In genomic region chr15:93701017-93701416, GRCm38 (mm10) we compare ENCODE assay signal across 19 mouse cellular contexts.
DNase-seq lines count a peak whose midpoint lies in the region; ATAC-seq and TF ChIP-seq lines count a peak whose summit lies in the region.
"Had no signal": no experiment of that assay in that cellular context is flagged by ENCODE, and none has a peak within 500 bp of the region (broad histone marks: within the 10 kb centered on the region; RNA-seq: fewer than 3 reads in every experiment).

No protein-coding gene starts in this region.

- H3K4me2 ChIP-seq in forebrain, embryonic 12.5 days = no peak overlapping the region
- H3K4me2 ChIP-seq in forebrain, embryonic 13.5 days = no peak overlapping the region
- no peak overlapping the region for H3K4me2 ChIP-seq in midbrain, embryonic 11.5 days
- H3K4me2 ChIP-seq in midbrain, embryonic 16.5 days (ENCODE audit: low read length) = no peak overlapping the region
- H3K4me2 ChIP-seq: embryonic facial prominence, embryonic 12.5 days; liver, embryonic 13.5 days; neural tube, embryonic 12.5 days had no signal

- peak; percentile 36 for DNase-seq in kidney, adult 2 months
- DNase-seq in kidney, postnatal 4 days = no peak
- peak; percentile 84 for DNase-seq in midbrain, embryonic 11.5 days (ENCODE audit: low spot score, missing footprints)
- DNase-seq in frontal cortex, postnatal 36 days (ENCODE audit: low spot score in 2 of 2) = no peak
- DNase-seq: adrenal gland, postnatal 25 days; cerebellum, adult 9-10 months; forebrain, postnatal 0 days; gastrocnemius, postnatal 25 days; heart, adult 2 months; liver, embryonic 13.5 days; lung, adult 2 months; lung, postnatal 14 days; thymus, postnatal 14 days had no signal

- 49% methylated on average over 10 of the region's 10 CpGs for WGBS in forebrain, embryonic 12.5 days
- WGBS in forebrain, embryonic 13.5 days = 49% methylated on average over 10 of the region's 10 CpGs
- WGBS in kidney, adult 2 months = 62% methylated on average over 10 of the region's 10 CpGs
- WGBS in midbrain, embryonic 11.5 days = 41% methylated on average over 10 of the region's 10 CpGs
- WGBS in midbrain, embryonic 16.5 days = 34% methylated on average over 10 of the region's 10 CpGs

- no peak for TF ChIP-seq CTCF in kidney, adult 2 months (conservative IDR thresholded peaks at IDR 0.05; ENCODE audit: insufficient read depth, insufficient read length, low read depth, low read length)

- no peaks in the 10 kb centered on the region for H3K9me3 ChIP-seq in forebrain, embryonic 12.5 days
- no peaks in the 10 kb centered on the region for H3K9me3 ChIP-seq in forebrain, embryonic 13.5 days (replicated peaks)
- no peaks in the 10 kb centered on the region for H3K9me3 ChIP-seq in midbrain, embryonic 11.5 days (ENCODE audit: control insufficient read depth, low read length)
- no peaks in the 10 kb centered on the region for H3K9me3 ChIP-seq in midbrain, embryonic 16.5 days (replicated peaks; ENCODE audit: control insufficient read depth, low read length, poor library complexity, severe bottlenecking)
- H3K9me3 ChIP-seq: embryonic facial prominence, embryonic 12.5 days; liver, embryonic 13.5 days; neural tube, embryonic 12.5 days had no signal

- no peaks in the 10 kb centered on the region for H3K27me3 ChIP-seq in forebrain, embryonic 12.5 days
- no peaks in the 10 kb centered on the region for H3K27me3 ChIP-seq in forebrain, embryonic 13.5 days
- no peaks in the 10 kb centered on the region for H3K27me3 ChIP-seq in kidney, adult 2 months (replicated peaks; ENCODE audit: control insufficient read depth, insufficient read depth, low read length)
- H3K27me3 ChIP-seq in midbrain, embryonic 11.5 days (ENCODE audit: control insufficient read depth, insufficient read depth, low read length) = no peaks in the 10 kb centered on the region
- H3K27me3 ChIP-seq in midbrain, embryonic 16.5 days (ENCODE audit: control insufficient read depth, insufficient read depth, low read depth, low read length) = no peaks in the 10 kb centered on the region
- H3K27me3 ChIP-seq: embryonic facial prominence, embryonic 12.5 days; liver, embryonic 13.5 days; neural tube, embryonic 12.5 days had no signal

- ATAC-seq in forebrain, embryonic 12.5 days (ENCODE audit: low FRiP score) = peak; percentile 14; the same call in 1 of the 2 replicates
- no peak for ATAC-seq in forebrain, embryonic 13.5 days
- peak; percentile 68 for ATAC-seq in midbrain, embryonic 11.5 days (ENCODE audit: low FRiP score)
- no peak for ATAC-seq in midbrain, embryonic 16.5 days
- ATAC-seq: forebrain, postnatal 0 days; intestine, postnatal 0 days had no signal

- no peaks in the 10 kb centered on the region for H3K36me3 ChIP-seq in forebrain, embryonic 12.5 days (replicated peaks)
- no peaks in the 10 kb centered on the region for H3K36me3 ChIP-seq in forebrain, embryonic 13.5 days (ENCODE audit: poor library complexity, severe bottlenecking)
- H3K36me3 ChIP-seq in kidney, adult 2 months (ENCODE audit: control insufficient read depth, insufficient read depth, low read length) = no peaks in the 10 kb centered on the region
- no peaks in the 10 kb centered on the region for H3K36me3 ChIP-seq in midbrain, embryonic 11.5 days (ENCODE audit: control insufficient read depth, insufficient read depth, low read length)
- no peaks in the 10 kb centered on the region for H3K36me3 ChIP-seq in midbrain, embryonic 16.5 days (ENCODE audit: control insufficient read depth, insufficient read depth, low read length)
- H3K36me3 ChIP-seq: embryonic facial prominence, embryonic 12.5 days; liver, embryonic 13.5 days; neural tube, embryonic 12.5 days had no signal

- peaks cover 11% of the 10 kb centered on the region for H3K4me1 ChIP-seq in forebrain, embryonic 12.5 days
- peaks cover 18% of the 10 kb centered on the region for H3K4me1 ChIP-seq in forebrain, embryonic 13.5 days
- H3K4me1 ChIP-seq in kidney, adult 2 months (ENCODE audit: control insufficient read depth, insufficient read depth, low read length) = no peaks in the 10 kb centered on the region
- no peaks in the 10 kb centered on the region for H3K4me1 ChIP-seq in midbrain, embryonic 11.5 days (ENCODE audit: control insufficient read depth, insufficient read depth, low read length)
- H3K4me1 ChIP-seq in midbrain, embryonic 16.5 days (ENCODE audit: control insufficient read depth, insufficient read depth, low read length) = 0 out of 2 replicates have a peak, but pooled peaks cover 4% of the 10 kb centered on the region
- H3K4me1 ChIP-seq: liver, embryonic 13.5 days; neural tube, embryonic 12.5 days had no signal

- H3K9ac ChIP-seq in forebrain, embryonic 12.5 days = no peak overlapping the region
- no peak overlapping the region for H3K9ac ChIP-seq in forebrain, embryonic 13.5 days
- no peak overlapping the region for H3K9ac ChIP-seq in midbrain, embryonic 11.5 days (ENCODE audit: low read length)
- no peak overlapping the region for H3K9ac ChIP-seq in midbrain, embryonic 16.5 days (ENCODE audit: low read depth, low read length)
- H3K9ac ChIP-seq: embryonic facial prominence, embryonic 12.5 days; forebrain, postnatal 0 days; liver, embryonic 13.5 days; neural tube, embryonic 12.5 days had no signal

- TF ChIP-seq POLR2A in kidney, adult 2 months (IDR thresholded peaks at IDR 0.05; ENCODE audit: low read depth, low read length) = no peak

- H3K4me3 ChIP-seq in forebrain, embryonic 12.5 days (replicated peaks) = no peak overlapping the region
- H3K4me3 ChIP-seq in forebrain, embryonic 13.5 days = no peak overlapping the region
- no peak overlapping the region for H3K4me3 ChIP-seq in kidney, adult 2 months (ENCODE audit: insufficient read depth, low read depth, low read length)
- H3K4me3 ChIP-seq in midbrain, embryonic 11.5 days (ENCODE audit: low read depth, low read length) = no peak overlapping the region
- H3K4me3 ChIP-seq in midbrain, embryonic 16.5 days (ENCODE audit: low read depth, low read length) = no peak overlapping the region
- H3K4me3 ChIP-seq: embryonic facial prominence, embryonic 12.5 days; heart, adult 2 months; liver, embryonic 13.5 days; neural tube, embryonic 12.5 days had no signal

- H3K27ac ChIP-seq in forebrain, embryonic 12.5 days = peak overlapping the region; percentile 32; the same call in 1 of the 2 replicates
- H3K27ac ChIP-seq in forebrain, embryonic 13.5 days = no peak overlapping the region
- H3K27ac ChIP-seq in kidney, adult 2 months (ENCODE audit: insufficient read depth, low read depth, low read length) = no peak overlapping the region
- H3K27ac ChIP-seq in midbrain, embryonic 11.5 days (ENCODE audit: low read depth, low read length) = no peak overlapping the region
- no peak overlapping the region for H3K27ac ChIP-seq in midbrain, embryonic 16.5 days (ENCODE audit: low read length)
- H3K27ac ChIP-seq: embryonic facial prominence, embryonic 12.5 days; heart, adult 2 months; liver, embryonic 13.5 days; neural tube, embryonic 12.5 days had no signal

Comparison
In these comparisons a context has a peak if more than half of its experiments do, and no peak if none do; other contexts are left out.
1. ATAC-seq: peak in forebrain, embryonic 12.5 days (single experiment) and midbrain, embryonic 11.5 days (single experiment); none in forebrain, embryonic 13.5 days (single experiment) and midbrain, embryonic 16.5 days (single experiment).
2. DNase-seq: peak in kidney, adult 2 months (single experiment) and midbrain, embryonic 11.5 days (single experiment); none in kidney, postnatal 4 days (0 of 2) and frontal cortex, postnatal 36 days (0 of 2).